Mouse (Mus musculus) stomach, postnatal 0 days (tissue): ENCODE measurements at regions not wholly inside any gene's neighbourhood (a gene's known extent, or its start where the extent isn't known, plus 50 kb on each side); places are given as distances from the start of the nearest gene placed in this dataset.

Experiments used
- ATAC-seq: fragments of 200-750 bp; cut with Nextera tagmentation; 2 replicates; pipeline ENCODE4 v1.8.0; 2017; ENCODE audit not compliant: low FRiP score, low TSS enrichment
- DNase-seq: peaks from one replicate; pipeline ENCODE4 v3.0.0-alpha.2; 2016; ENCODE audit warnings: low spot score
- H3K27ac ChIP-seq: fragments of 300-500 bp; sonication (generic); replicated peaks from 2 replicates; pipeline ENCODE4 v1.5.1; 2014; ENCODE audit warnings: mild to moderate bottlenecking, control low read depth
- H3K27me3 ChIP-seq: fragments of 300-500 bp; sonication (generic); 2 replicates; pipeline ENCODE4 v1.6.1; 2014; ENCODE audit warnings: low read length; ENCODE audit not compliant: control insufficient read depth, insufficient read depth
- H3K36me3 ChIP-seq: fragments of 300-500 bp; sonication (generic); 2 replicates; pipeline ENCODE4 v1.6.1; 2014; ENCODE audit warnings: low read length, mixed read lengths; ENCODE audit not compliant: control insufficient read depth, insufficient read depth
- H3K4me1 ChIP-seq: fragments of 300-500 bp; sonication (generic); replicated peaks from 2 replicates; pipeline ENCODE4 v1.6.1; 2014; ENCODE audit warnings: antibody characterized with exemption; ENCODE audit not compliant: control insufficient read depth, insufficient read depth
- H3K4me2 ChIP-seq: fragments of 300-500 bp; sonication (generic); replicated peaks from 2 replicates; pipeline ENCODE4 v1.6.1; 2014; ENCODE audit warnings: low read depth, mild to moderate bottlenecking, control low read depth, moderate library complexity
- H3K4me3 ChIP-seq: fragments of 300-500 bp; sonication (generic); 2 replicates; pipeline ENCODE4 v1.5.1; 2014; ENCODE audit warnings: low read depth, low read length, control low read depth
- H3K9ac ChIP-seq: fragments of 300-500 bp; sonication (generic); 2 replicates; pipeline ENCODE4 v1.6.1; 2014; ENCODE audit warnings: mild to moderate bottlenecking, low read length, control low read depth, mixed read lengths
- H3K9me3 ChIP-seq: fragments of 300-500 bp; sonication (generic); 2 replicates; pipeline ENCODE4 v1.6.1; 2016; ENCODE audit warnings: low read length; ENCODE audit not compliant: control insufficient read depth
- CTCF ChIP-seq: IDR thresholded peaks from 2 replicates; pipeline ENCODE4 v1.5.1; 2016; ENCODE audit warnings: antibody characterized with exemption, low read depth, mild to moderate bottlenecking, moderate library complexity
- EP300 ChIP-seq: optimal IDR thresholded peaks from 2 replicates; pipeline ENCODE3; 2016; ENCODE audit warnings: antibody characterized with exemption
- WGBS: fragments of 180-500 bp; shearing (Covaris S2); extraction: QIAGEN DNeasy Blood & Tissue Kit; methylation state at CpG from one replicate; pipeline ENCODE4 v1.1.7; 2014; 5-methylcytosine and 5-hydroxymethylcytosine counted together

DNA sequence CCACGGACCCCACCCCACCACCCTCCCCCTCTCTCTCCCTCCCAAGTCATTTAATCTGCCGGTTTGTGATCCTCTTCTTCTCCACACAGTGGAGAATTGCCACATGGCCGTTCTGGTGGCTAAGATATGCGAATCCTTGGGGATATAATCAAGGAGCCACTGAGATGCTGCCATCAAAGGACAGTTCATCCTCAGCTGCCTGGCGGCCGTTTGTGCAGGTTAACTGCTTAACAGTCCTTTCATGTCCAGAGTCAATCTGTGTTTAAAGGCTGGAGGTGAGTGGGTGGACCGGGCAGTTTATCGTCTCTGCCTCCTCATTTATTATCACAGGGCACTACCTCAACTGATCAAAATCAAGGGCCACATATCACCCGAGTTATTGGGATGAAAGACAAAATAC is 241.6 kb upstream of the Noct start:
- H3K27me3 ChIP-seq = no peaks in the 10 kb centered on the region
- no peaks in the 10 kb centered on the region for H3K9me3 ChIP-seq
- no peak for DNase-seq
- H3K27ac ChIP-seq = no peak overlapping the region
- no peak overlapping the region for H3K4me2 ChIP-seq
- no peak overlapping the region for H3K9ac ChIP-seq
- no peaks in the 10 kb centered on the region for H3K36me3 ChIP-seq
- WGBS = 31% methylated on average over 9 of the region's 9 CpGs
- ATAC-seq = no peak
- TF ChIP-seq CTCF (no peak), EP300 (no peak)
- no peaks in the 10 kb centered on the region for H3K4me1 ChIP-seq
- no peak overlapping the region for H3K4me3 ChIP-seq

DNA sequence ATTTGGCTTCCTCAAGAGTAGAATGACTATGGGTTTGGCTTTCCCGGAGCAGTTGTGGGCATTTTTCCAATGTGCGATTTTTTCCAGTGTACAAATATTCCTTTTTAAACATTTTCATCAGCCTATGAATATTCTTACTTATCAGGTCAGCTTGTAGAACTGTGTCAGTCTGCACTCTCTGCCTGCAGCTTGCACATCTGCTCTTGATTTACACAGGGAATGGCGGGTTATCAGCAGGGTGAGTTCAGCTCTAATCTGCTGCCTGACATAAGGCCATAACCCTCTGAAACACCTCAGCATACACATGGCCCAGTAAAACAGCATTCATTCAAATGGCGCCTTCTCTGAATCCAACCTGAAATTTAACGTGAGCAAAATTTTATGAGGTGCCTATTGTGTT is 241.1 kb upstream of the Noct start:
- H3K9ac ChIP-seq = no peak overlapping the region
- no peaks in the 10 kb centered on the region for H3K9me3 ChIP-seq
- H3K27ac ChIP-seq = no peak overlapping the region
- WGBS = 40% methylated on average over 5 of the region's 5 CpGs
- TF ChIP-seq CTCF (no peak), EP300 (no peak)
- no peaks in the 10 kb centered on the region for H3K27me3 ChIP-seq
- ATAC-seq (no peak), DNase-seq (no peak)
- H3K4me3 ChIP-seq = no peak overlapping the region
- H3K4me2 ChIP-seq = no peak overlapping the region
- no peaks in the 10 kb centered on the region for H3K36me3 ChIP-seq
- H3K4me1 ChIP-seq = no peaks in the 10 kb centered on the region

DNA sequence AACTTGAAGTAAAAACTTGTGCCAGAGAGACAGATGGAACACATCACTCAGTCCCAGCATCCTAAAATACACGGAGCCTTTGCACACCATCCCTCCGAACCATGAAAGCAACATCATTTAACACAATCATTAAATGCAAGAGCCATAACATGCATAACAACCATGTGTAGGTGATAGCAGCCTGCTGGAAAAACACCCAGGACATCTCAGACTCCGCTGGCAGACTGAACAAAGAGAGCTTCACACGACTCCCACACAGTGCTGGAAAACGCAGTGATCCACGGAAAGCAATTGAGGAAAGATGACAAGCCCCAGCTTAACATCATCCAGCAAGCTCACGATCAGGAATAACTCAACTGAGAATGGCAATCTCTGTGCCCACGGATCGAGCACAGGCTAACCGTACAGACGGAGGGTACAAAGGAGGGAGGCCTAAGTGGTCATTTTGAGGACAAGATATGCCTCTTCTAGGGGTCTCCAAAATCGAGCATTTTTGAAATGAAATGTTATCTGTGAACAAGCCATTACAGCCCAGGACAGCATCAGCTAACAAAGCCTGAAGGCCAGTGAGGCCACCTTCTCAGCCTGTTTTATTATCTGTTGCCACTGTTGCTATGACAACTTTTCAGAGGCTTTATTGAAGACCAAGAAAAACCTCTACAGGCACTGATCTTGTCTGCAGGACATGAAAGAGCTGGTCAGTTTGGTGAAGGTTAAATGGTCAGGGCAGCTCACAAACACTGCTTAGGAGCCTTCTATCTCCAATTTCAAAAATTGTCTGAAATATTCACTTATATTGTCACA is 240.1 kb upstream of the Noct start:
- Histone ChIP-seq H3K27ac (no peak overlapping the region), H3K4me2 (no peak overlapping the region), H3K9ac (no peak overlapping the region), H3K27me3 (no peaks in the 10 kb centered on the region), H3K4me1 (no peaks in the 10 kb centered on the region), H3K36me3 (no peaks in the 10 kb centered on the region), H3K9me3 (no peaks in the 10 kb centered on the region), H3K4me3 (no peak overlapping the region)
- WGBS = 63% methylated on average over 12 of the region's 12 CpGs
- ATAC-seq (no peak), DNase-seq (no peak)
- TF ChIP-seq EP300 = no peak
- TF ChIP-seq CTCF = no peak

DNA sequence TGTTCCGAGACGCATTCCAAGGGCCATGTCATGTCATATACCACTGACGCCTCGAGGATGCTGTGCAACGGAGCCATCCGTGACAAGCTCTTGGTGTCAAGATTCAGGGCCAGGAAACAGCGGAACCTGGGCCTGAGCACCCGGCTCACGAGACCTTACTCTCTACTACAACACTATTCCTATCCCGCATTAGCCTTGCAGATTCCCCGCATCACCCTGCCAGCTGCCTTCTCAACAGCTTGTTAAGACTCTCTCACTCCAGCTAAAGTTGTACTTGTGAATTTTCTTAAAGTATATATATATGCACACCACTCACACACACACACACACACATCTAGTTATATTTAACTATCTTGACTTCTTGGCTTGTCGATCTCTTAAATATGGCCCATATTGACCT is 236.4 kb upstream of the Noct start:
- H3K4me2 ChIP-seq = no peak overlapping the region
- no peak overlapping the region for H3K27ac ChIP-seq
- H3K4me3 ChIP-seq = no peak overlapping the region
- H3K4me1 ChIP-seq = no peaks in the 10 kb centered on the region
- no peaks in the 10 kb centered on the region for H3K27me3 ChIP-seq
- WGBS = 94% methylated on average over 12 of the region's 12 CpGs
- ATAC-seq = no peak
- no peaks in the 10 kb centered on the region for H3K36me3 ChIP-seq
- no peaks in the 10 kb centered on the region for H3K9me3 ChIP-seq
- no peak overlapping the region for H3K9ac ChIP-seq
- DNase-seq = no peak
- TF ChIP-seq CTCF (no peak), EP300 (no peak)

DNA sequence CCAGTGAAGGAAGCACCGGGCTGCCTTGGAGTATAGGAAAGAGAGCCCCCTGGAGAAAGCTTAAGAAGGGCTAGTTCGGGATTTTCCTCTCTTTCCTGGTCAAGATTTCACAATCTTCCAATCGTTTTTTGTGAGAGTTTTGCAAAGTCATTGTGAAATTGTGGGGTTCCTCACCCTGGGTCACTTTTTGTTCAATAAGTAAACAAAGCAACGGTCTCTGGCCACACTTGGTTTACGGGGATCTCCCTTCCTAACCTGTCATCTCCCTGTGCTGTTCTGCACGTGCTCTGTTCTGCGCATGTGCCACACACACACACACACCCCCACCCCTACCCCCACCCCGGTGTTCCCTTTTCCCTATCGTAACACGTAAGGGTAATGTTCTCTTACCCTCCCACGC is 233.4 kb upstream of the Noct start:
- no peak for TF ChIP-seq CTCF
- TF ChIP-seq EP300 = no peak
- H3K27ac ChIP-seq = no peak overlapping the region
- H3K4me2 ChIP-seq = no peak overlapping the region
- ATAC-seq (no peak), DNase-seq (no peak)
- 70% methylated on average over 11 of the region's 11 CpGs for WGBS
- no peak overlapping the region for H3K4me3 ChIP-seq
- no peaks in the 10 kb centered on the region for H3K36me3 ChIP-seq
- H3K9me3 ChIP-seq = no peaks in the 10 kb centered on the region
- no peaks in the 10 kb centered on the region for H3K4me1 ChIP-seq
- no peak overlapping the region for H3K9ac ChIP-seq
- H3K27me3 ChIP-seq = no peaks in the 10 kb centered on the region

DNA sequence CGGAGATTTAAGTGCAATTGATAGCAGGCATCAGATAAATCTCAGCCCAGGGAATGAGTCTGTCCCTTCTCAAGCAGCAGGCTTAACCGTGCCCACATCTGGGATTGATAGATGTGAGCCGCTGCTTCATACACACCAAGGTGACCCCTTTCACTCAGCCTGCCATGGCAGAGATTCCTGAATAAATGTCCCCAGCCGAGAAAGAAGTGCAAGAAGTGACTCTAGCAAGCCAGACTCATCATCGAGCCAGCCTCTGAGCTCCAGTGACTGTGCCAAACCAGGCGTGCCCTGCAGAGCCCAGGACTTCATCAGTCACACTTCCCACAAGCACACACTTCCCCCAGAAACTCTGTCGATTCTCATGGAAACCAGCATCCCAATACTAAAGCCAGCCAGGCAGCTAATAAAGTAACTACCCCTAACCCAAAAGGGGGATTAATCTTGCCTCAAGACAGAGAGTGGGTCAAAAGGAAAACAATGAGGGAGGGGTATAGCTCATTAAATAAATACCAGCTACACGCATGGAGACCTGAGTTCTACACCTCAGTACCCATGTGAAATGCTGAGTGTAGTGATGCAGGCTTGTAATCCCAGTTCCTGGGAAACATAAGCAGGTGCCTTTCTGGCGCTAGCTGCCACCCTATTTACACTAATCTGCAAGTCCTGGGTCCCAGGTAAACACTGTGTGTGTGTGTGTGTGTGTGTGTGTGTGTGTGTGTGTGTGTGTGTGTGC is 231.5 kb upstream of the Noct start:
- no peak for DNase-seq
- no peak for TF ChIP-seq EP300
- TF ChIP-seq CTCF = no peak
- Histone ChIP-seq H3K36me3 (no peaks in the 10 kb centered on the region), H3K4me1 (no peaks in the 10 kb centered on the region), H3K9me3 (no peaks in the 10 kb centered on the region), H3K4me2 (no peak overlapping the region), H3K9ac (no peak overlapping the region), H3K4me3 (no peak overlapping the region), H3K27ac (no peak overlapping the region), H3K27me3 (no peaks in the 10 kb centered on the region)
- WGBS = 53% methylated on average over 9 of the region's 9 CpGs
- ATAC-seq = no peak
